Mouse (Mus musculus) stomach, adult 2 months (tissue): Measurements from ENCODE around the gene Asb16. TPM values are rescaled to one million over a fixed set of nuclear protein-coding genes. Genes with fewer than 3 reads are reported as not detected.

Experiments
- polyA plus RNA-seq: library from polyadenylated mRNA; depleted of rRNA; stranded (reverse); fragments of >200 nt; gene quantifications from 2 replicates; pipeline ENCODE4 v1.2.3, GENCODE M21; 2012; rRNA removed

The Asb16 gene
- polyA plus RNA-seq = 0.96 and 1.2 TPM in 2 replicates

GRCm38 (mm10) chr11:102268520-102269244 lies at the start of gene Asb16:
Asb16 (plus strand) TSS chr11:102268743.

GRCm38 (mm10) chr11:102230006-102230741 lies 38.4 kb upstream of the Asb16 start, which contains the start of gene Hdac5:
Hdac5 (minus strand) TSS chr11:102230166.

GRCm38 (mm10) chr11:102248630-102249230 lies 19.8 kb upstream of the Asb16 start, which contains the start of gene BC030867:
BC030867 (plus strand) TSS chr11:102248882.

DNA sequence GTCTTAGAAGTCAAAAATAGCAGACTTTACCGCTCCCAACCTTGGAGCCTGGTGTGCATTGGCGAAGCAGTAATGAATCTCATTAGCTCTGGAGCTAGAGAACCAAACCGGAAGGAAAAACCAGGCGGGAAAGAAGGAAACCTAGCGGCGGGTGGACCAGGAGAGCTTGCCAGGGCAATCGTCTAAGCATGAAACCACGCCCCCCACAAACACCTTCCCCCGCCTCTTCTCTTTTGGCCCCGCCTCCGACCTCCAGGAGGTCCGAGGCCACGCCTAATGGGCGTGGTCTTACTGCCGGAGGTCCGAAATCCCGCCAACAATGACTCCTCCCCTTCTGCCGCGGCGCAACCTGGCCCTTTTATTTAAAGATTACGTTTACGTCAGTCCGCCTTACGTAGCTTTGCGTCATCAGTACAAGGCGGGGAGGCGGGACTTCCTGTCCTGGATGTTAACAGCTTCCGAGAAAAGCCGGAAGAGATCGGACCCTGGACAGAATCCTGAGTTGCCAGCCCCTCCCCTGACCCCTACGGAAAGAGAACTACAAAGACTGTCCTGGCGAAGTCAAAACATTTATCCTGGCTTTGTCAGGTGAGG lies 16.1 kb downstream of the Asb16 start, which contains the start of gene Tmub2:
Gene Tmub2, plus strand, starts transcription at position 431 of the 594 bp plus-strand sequence.

DNA sequence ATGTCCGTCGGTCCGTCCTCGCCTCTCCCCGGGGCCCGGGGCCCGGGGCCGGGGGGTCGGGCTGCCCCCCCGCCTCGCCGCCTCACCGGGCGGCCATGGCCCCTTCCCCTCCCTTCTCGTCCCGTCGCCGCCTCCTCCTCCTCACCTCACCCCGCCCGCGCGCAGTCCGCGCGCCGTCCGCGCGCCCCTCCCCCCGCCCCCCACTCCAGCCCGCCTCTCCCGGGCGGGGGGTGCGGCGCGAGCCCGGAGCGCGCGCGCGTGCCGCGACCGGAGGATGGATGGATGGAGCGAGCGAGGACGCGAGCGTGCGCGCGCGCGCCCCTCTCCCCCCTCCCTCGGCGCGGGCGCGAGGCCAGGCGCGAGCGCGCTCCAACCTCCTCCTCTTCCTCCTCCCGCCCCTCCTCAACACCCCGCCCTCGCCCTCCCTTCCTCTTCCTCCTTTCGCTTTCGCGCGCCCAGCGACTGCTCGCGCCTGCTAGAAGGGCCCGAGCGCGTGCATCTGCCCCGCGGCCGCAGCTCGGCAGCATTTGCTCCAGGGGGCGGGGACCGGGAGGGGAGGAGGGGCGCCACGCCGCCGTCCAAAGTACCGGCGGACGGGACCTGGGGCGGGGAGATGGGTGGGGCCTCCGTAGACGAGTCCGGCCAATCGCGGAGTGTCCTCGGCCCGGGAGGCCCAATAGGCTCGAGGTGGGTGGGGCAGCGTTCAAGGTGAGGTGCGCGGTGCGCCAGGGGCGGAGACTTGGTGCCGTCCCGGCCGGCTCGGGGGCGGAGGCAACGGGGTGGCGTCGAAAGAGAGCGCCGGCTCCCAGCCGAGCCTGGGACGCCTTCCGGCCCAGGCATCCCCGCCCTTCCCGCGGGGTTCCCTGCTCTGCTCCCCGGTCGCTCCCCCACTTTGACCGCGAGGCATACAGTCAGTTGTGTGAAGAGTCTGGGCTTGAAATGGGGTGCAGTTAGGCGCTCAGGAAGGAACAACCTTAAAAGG lies 28.2 kb downstream of the Asb16 start, which contains the start of gene Atxn7l3:
Gene Atxn7l3, minus strand, starts transcription at position 141 of the 982 bp plus-strand sequence.

GRCm38 (mm10) chr11:102319410-102319792 lies 50.9 kb downstream of the Asb16 start, which contains the start of gene Ubtf:
Ubtf (minus strand) TSS chr11:102319742.

Other genes with a start within 250 kb of the Asb16 start
- gene Mpp3, start 240.3 kb upstream of the Asb16 start, polyA plus RNA-seq = 2.5 and 2.7 TPM in 2 replicates
- gene Cd300lg, start 227.2 kb upstream of the Asb16 start, polyA plus RNA-seq = 8.6 and 13.4 TPM in 2 replicates
- 5.3 and 5.5 TPM in 2 replicates for gene Mpp2, start 180.2 kb upstream of the Asb16 start, polyA plus RNA-seq
- 1.8 and 2.7 TPM in 2 replicates for gene Ppy, start 167.4 kb upstream of the Asb16 start, polyA plus RNA-seq
- gene Pyy, start 160.9 kb upstream of the Asb16 start, polyA plus RNA-seq = 111 and 118 TPM in 2 replicates
- 0.04 and 0.10 TPM in 2 replicates for gene Nags, start 123.2 kb upstream of the Asb16 start, polyA plus RNA-seq
- 10.9 and 13.8 TPM in 2 replicates for gene Tmem101, start 112.3 kb upstream of the Asb16 start, polyA plus RNA-seq
- 13.8 and 14.1 TPM in 2 replicates for gene Lsm12, start 83.4 kb upstream of the Asb16 start, polyA plus RNA-seq
- gene G6pc3, start 79.1 kb upstream of the Asb16 start, polyA plus RNA-seq = 52.2 and 57.6 TPM in 2 replicates
- 70.4 and 80.7 TPM in 2 replicates for gene Hdac5, start 38.6 kb upstream of the Asb16 start, polyA plus RNA-seq
- gene BC030867, start 19.9 kb upstream of the Asb16 start, polyA plus RNA-seq = 1.4 and 2.3 TPM in 2 replicates
- 20.3 and 22.6 TPM in 2 replicates for gene Tmub2, start 16.2 kb downstream of the Asb16 start, polyA plus RNA-seq
- 19.6 and 21.3 TPM in 2 replicates for gene Atxn7l3, start 27.9 kb downstream of the Asb16 start, polyA plus RNA-seq
- gene Ubtf, start 51.0 kb downstream of the Asb16 start, polyA plus RNA-seq = 9.5 and 10.8 TPM in 2 replicates
- 0.03 TPM in 1 of 2 replicates, not detected in the other for gene Slc4a1, start 97.5 kb downstream of the Asb16 start, polyA plus RNA-seq
- 4.0 and 6.2 TPM in 2 replicates for gene Rundc3a, start 124.7 kb downstream of the Asb16 start, polyA plus RNA-seq
- 308 and 460 TPM in 2 replicates for gene Slc25a39, start 139.2 kb downstream of the Asb16 start, polyA plus RNA-seq
- gene Grn, start 161.6 kb downstream of the Asb16 start, polyA plus RNA-seq = 97.0 and 100.0 TPM in 2 replicates
- 8.8 and 13.8 TPM in 2 replicates for gene Fam171a2, start 178.9 kb downstream of the Asb16 start, polyA plus RNA-seq
- 3.3 and 5.0 TPM in 2 replicates for gene Itga2b, start 201.4 kb downstream of the Asb16 start, polyA plus RNA-seq